Mouse (Mus musculus) embryonic facial prominence, embryonic 14.5 days (tissue): Measurements from ENCODE around the gene Gng2. TPM values are rescaled to one million over a fixed set of nuclear protein-coding genes. Genes with fewer than 3 reads are reported as not detected.

Source experiments
- ATAC-seq: fragments of 200-750 bp; cut with Nextera tagmentation; 2 replicates; pipeline ENCODE4 v1.8.0; 2017; ENCODE audit warnings: low read depth, moderate number of reproducible peaks, moderate TSS enrichment
- DNase-seq: peaks from one replicate; pipeline ENCODE4 v3.0.0-alpha.2; 2015; ENCODE audit warnings: low spot score
- H3K27ac ChIP-seq: fragments of 300-500 bp; sonication (generic); replicated peaks from 2 replicates; pipeline ENCODE4 v1.5.1; 2014; ENCODE audit warnings: low read depth, mild to moderate bottlenecking, low read length, moderate library complexity
- H3K27me3 ChIP-seq: fragments of 300-500 bp; sonication (generic); replicated peaks from 2 replicates; pipeline ENCODE4 v1.6.1; 2014; ENCODE audit warnings: low read length; ENCODE audit not compliant: control insufficient read depth, insufficient read depth
- H3K36me3 ChIP-seq: fragments of 300-500 bp; sonication (generic); 2 replicates; pipeline ENCODE4 v1.6.1; 2014; ENCODE audit warnings: low read length, mixed read lengths; ENCODE audit not compliant: control insufficient read depth, insufficient read depth
- H3K4me1 ChIP-seq: fragments of 300-500 bp; sonication (generic); 2 replicates; pipeline ENCODE4 v1.6.1; 2014; ENCODE audit warnings: antibody characterized with exemption, low read length; ENCODE audit not compliant: control insufficient read depth, insufficient read depth
- H3K4me2 ChIP-seq: fragments of 300-500 bp; sonication (generic); 2 replicates; pipeline ENCODE4 v1.6.1; 2014; ENCODE audit warnings: low read depth, mild to moderate bottlenecking, low read length, moderate library complexity, mixed read lengths
- H3K4me3 ChIP-seq: fragments of 300-500 bp; sonication (generic); 2 replicates; pipeline ENCODE4 v1.5.1; 2014; ENCODE audit warnings: low read depth, mild to moderate bottlenecking, low read length
- H3K9ac ChIP-seq: fragments of 300-500 bp; sonication (generic); 2 replicates; pipeline ENCODE4 v1.6.1; 2014; ENCODE audit warnings: low read depth, mild to moderate bottlenecking, low read length, moderate library complexity, mixed read lengths
- H3K9me3 ChIP-seq: fragments of 300-500 bp; sonication (generic); 2 replicates; pipeline ENCODE4 v1.6.1; 2016; ENCODE audit warnings: low read length; ENCODE audit not compliant: control insufficient read depth
- WGBS: fragments of 180-500 bp; shearing (Covaris S2); extraction: QIAGEN DNeasy Blood & Tissue Kit; methylation state at CpG from one replicate; pipeline ENCODE4 v1.1.7; 2014; 5-methylcytosine and 5-hydroxymethylcytosine counted together
- polyA plus RNA-seq: library from polyadenylated mRNA; unstranded; fragments of >200 nt; fragmentation: Nextera tagmentation; extraction: Ambion mirVana; gene quantifications from 2 replicates; pipeline ENCODE4 v1.2.1, GENCODE M21; 2014

Gng2 gene
- polyA plus RNA-seq, 1 experiment from 2014 or later = 59.3 TPM

- Histone ChIP-seq H3K27ac (no peak overlapping the region), H3K36me3 (no peaks in the 10 kb centered on the region)
These were observed 15.2 kb downstream of the Gng2 start for GRCm38 (mm10) chr14:19961924-19962915.

GRCm38 (mm10) chr14:19959860-19960259 is 17.6 kb downstream of the Gng2 start:
- DNase-seq (no peak), ATAC-seq (no peak)
- WGBS = 80% methylated on average over 9 of the region's 9 CpGs
- Histone ChIP-seq H3K9ac (no peak overlapping the region), H3K4me2 (no peak overlapping the region), H3K4me3 (no peak overlapping the region), H3K27me3 (no peaks in the 10 kb centered on the region), H3K9me3 (no peaks in the 10 kb centered on the region), H3K27ac (no peak overlapping the region), H3K36me3 (0 out of 2 replicates have a peak, but pooled peaks cover 3% of the 10 kb centered on the region), H3K4me1 (0 out of 2 replicates have a peak, but pooled peaks cover 10% of the 10 kb centered on the region)

More at GRCm38 (mm10) chr14:19961924-19962915, 15.2 kb downstream of the Gng2 start:
- Histone ChIP-seq H3K27me3 (no peaks in the 10 kb centered on the region), H3K9me3 (peaks cover 3% of the 10 kb centered on the region; the same call in 1 of the 2 replicates), H3K4me1 (0 out of 2 replicates have a peak, but pooled peaks cover 10% of the 10 kb centered on the region), H3K4me2 (no peak overlapping the region), H3K4me3 (no peak overlapping the region), H3K9ac (no peak overlapping the region)
- ATAC-seq = no peak
- 66% methylated on average over 15 of the region's 15 CpGs for WGBS
- no peak for DNase-seq

- Histone ChIP-seq H3K4me3 (no peak overlapping the region), H3K4me2 (no peak overlapping the region), H3K27ac (no peak overlapping the region), H3K9ac (no peak overlapping the region), H3K4me1 (no peaks in the 10 kb centered on the region), H3K36me3 (peaks cover 12% of the 10 kb centered on the region; the same call in 1 of the 2 replicates), H3K9me3 (no peaks in the 10 kb centered on the region), H3K27me3 (no peaks in the 10 kb centered on the region)
- WGBS = 86% methylated on average over 7 of the region's 7 CpGs
- no peak for DNase-seq
- no peak for ATAC-seq
These were observed 22.4 kb downstream of the Gng2 start for GRCm38 (mm10) chr14:19955077-19955476.

- no peak for DNase-seq
- Histone ChIP-seq H3K27me3 (no peaks in the 10 kb centered on the region), H3K9me3 (no peaks in the 10 kb centered on the region), H3K27ac (no peak overlapping the region), H3K4me2 (no peak overlapping the region), H3K36me3 (peaks cover 9% of the 10 kb centered on the region; the same call in 1 of the 2 replicates), H3K4me3 (no peak overlapping the region), H3K4me1 (no peaks in the 10 kb centered on the region), H3K9ac (no peak overlapping the region)
- ATAC-seq = no peak
- WGBS = 86% methylated on average over 4 of the region's 4 CpGs
These were observed 26.6 kb downstream of the Gng2 start for GRCm38 (mm10) chr14:19950812-19951211.

- peaks cover 9% of the 10 kb centered on the region; the same call in 1 of the 2 replicates for H3K36me3 ChIP-seq
- DNase-seq (no peak), ATAC-seq (no peak)
- H3K27ac ChIP-seq = no peak overlapping the region
- no peaks in the 10 kb centered on the region for H3K4me1 ChIP-seq
- no peak overlapping the region for H3K9ac ChIP-seq
- no peak overlapping the region for H3K4me3 ChIP-seq
- H3K27me3 ChIP-seq = no peaks in the 10 kb centered on the region
- H3K4me2 ChIP-seq = no peak overlapping the region
- no peaks in the 10 kb centered on the region for H3K9me3 ChIP-seq
- 89% methylated on average over 2 of the region's 2 CpGs for WGBS
These were observed 28.0 kb downstream of the Gng2 start for GRCm38 (mm10) chr14:19949475-19949874.

GRCm38 (mm10) chr14:19946221-19946620 is 31.2 kb downstream of the Gng2 start:
- no peaks in the 10 kb centered on the region for H3K27me3 ChIP-seq
- H3K9me3 ChIP-seq = no peaks in the 10 kb centered on the region
- H3K4me1 ChIP-seq = no peaks in the 10 kb centered on the region
- no peak overlapping the region for H3K4me2 ChIP-seq
- H3K27ac ChIP-seq = no peak overlapping the region
- no peak overlapping the region for H3K9ac ChIP-seq
- DNase-seq (no peak), ATAC-seq (no peak)
- WGBS = 88% methylated on average over 7 of the region's 7 CpGs
- no peak overlapping the region for H3K4me3 ChIP-seq
- peaks cover 9% of the 10 kb centered on the region; the same call in 1 of the 2 replicates for H3K36me3 ChIP-seq

GRCm38 (mm10) chr14:19942732-19943131 is 34.7 kb downstream of the Gng2 start:
- no peak for DNase-seq
- WGBS = 51% methylated on average over 3 of the region's 3 CpGs
- no peaks in the 10 kb centered on the region for H3K36me3 ChIP-seq

GRCm38 (mm10) chr14:19942329-19942728 is 35.1 kb downstream of the Gng2 start:
- Histone ChIP-seq H3K9me3 (no peaks in the 10 kb centered on the region), H3K4me3 (no peak overlapping the region), H3K36me3 (no peaks in the 10 kb centered on the region), H3K27me3 (no peaks in the 10 kb centered on the region), H3K4me2 (no peak overlapping the region), H3K27ac (no peak overlapping the region), H3K9ac (no peak overlapping the region), H3K4me1 (no peaks in the 10 kb centered on the region)
- ATAC-seq (no peak), DNase-seq (no peak)
- WGBS = 63% methylated on average over 4 of the region's 4 CpGs

More at GRCm38 (mm10) chr14:19942732-19943131, 34.7 kb downstream of the Gng2 start:
- no peak overlapping the region for H3K27ac ChIP-seq
- no peaks in the 10 kb centered on the region for H3K9me3 ChIP-seq
- no peak overlapping the region for H3K4me3 ChIP-seq
- no peak overlapping the region for H3K9ac ChIP-seq
- no peaks in the 10 kb centered on the region for H3K27me3 ChIP-seq
- ATAC-seq = no peak
- no peak overlapping the region for H3K4me2 ChIP-seq
- H3K4me1 ChIP-seq = no peaks in the 10 kb centered on the region
